Mouse (Mus musculus) embryonic facial prominence, embryonic 15.5 days (tissue): Measurements from ENCODE around the gene Mlkl. TPM values are rescaled to one million over a fixed set of nuclear protein-coding genes. Genes with fewer than 3 reads are reported as not detected.
A peak's percentile ranks its signal among the peaks of the same experiment; 100 is the strongest.

ENCODE experiments used
- ATAC-seq: fragments of 200-750 bp; cut with Nextera tagmentation; 2 replicates; pipeline ENCODE4 v1.8.0; 2017; ENCODE audit warnings: low read depth, moderate TSS enrichment; ENCODE audit not compliant: insufficient number of reproducible peaks, low FRiP score, low TSS enrichment
- H3K27ac ChIP-seq: fragments of 300-500 bp; sonication (generic); replicated peaks from 2 replicates; pipeline ENCODE4 v1.5.1; 2015; ENCODE audit warnings: mild to moderate bottlenecking, inconsistent platforms
- H3K27me3 ChIP-seq: fragments of 300-500 bp; sonication (generic); 2 replicates; pipeline ENCODE4 v1.6.1; 2015; ENCODE audit warnings: inconsistent platforms
- H3K36me3 ChIP-seq: fragments of 300-500 bp; sonication (generic); 2 replicates; pipeline ENCODE4 v1.6.1; 2015; ENCODE audit warnings: mild to moderate bottlenecking, inconsistent platforms
- H3K4me1 ChIP-seq: fragments of 300-500 bp; sonication (generic); 2 replicates; pipeline ENCODE4 v1.6.1; 2015; ENCODE audit warnings: inconsistent platforms
- H3K4me2 ChIP-seq: fragments of 300-500 bp; sonication (generic); replicated peaks from 2 replicates; pipeline ENCODE4 v1.6.1; 2015; ENCODE audit warnings: mild to moderate bottlenecking, inconsistent platforms
- H3K4me3 ChIP-seq: fragments of 300-500 bp; sonication (generic); replicated peaks from 2 replicates; pipeline ENCODE4 v1.5.1; 2015; ENCODE audit warnings: mild to moderate bottlenecking, inconsistent platforms
- H3K9ac ChIP-seq: fragments of 300-500 bp; sonication (generic); 2 replicates; pipeline ENCODE4 v1.6.1; 2015; ENCODE audit warnings: inconsistent platforms
- H3K9me3 ChIP-seq: fragments of 300-500 bp; sonication (generic); replicated peaks from 2 replicates; pipeline ENCODE4 v1.6.1; 2016; ENCODE audit warnings: inconsistent platforms
- WGBS: fragments of 180-500 bp; shearing (Covaris S2); methylation state at CpG from one replicate; pipeline ENCODE4 v1.1.7; 2015; 5-methylcytosine and 5-hydroxymethylcytosine counted together
- polyA plus RNA-seq: library from polyadenylated mRNA; unstranded; fragments of >200 nt; fragmentation: Nextera tagmentation; extraction: Ambion mirVana; gene quantifications from 2 replicates; pipeline ENCODE4 v1.2.1, GENCODE M21; 2015

The Mlkl gene
- polyA plus RNA-seq: 1.2 and 1.3 TPM in 2 replicates

GRCm38 (mm10) chr8:111337890-111338347, at the start of gene Mlkl:
Gene Mlkl, minus strand, starts transcription at chr8:111338177.
- Histone ChIP-seq H3K27ac (no peak within 1 kb of the TSS), H3K9ac (no peak within 1 kb of the TSS; the same call in 1 of the 2 replicates), H3K4me2 (peak within 1 kb of the TSS; percentile 82), H3K4me3 (peak within 1 kb of the TSS; percentile 45), H3K36me3 (no peaks in the 10 kb centered on the region), H3K4me1 (0 out of 2 replicates have a peak, but pooled peaks cover 5% of the 10 kb centered on the region), H3K9me3 (no peaks in the 10 kb centered on the region), H3K27me3 (peaks cover 19% of the 10 kb centered on the region)
- under 1% methylated on average over 29 of the region's 29 CpGs for WGBS
- ATAC-seq: no peak

- Histone ChIP-seq H3K36me3 (no peaks in the 10 kb centered on the region), H3K27me3 (peaks cover 11% of the 10 kb centered on the region; the same call in 1 of the 2 replicates), H3K4me3 (no peak overlapping the region), H3K27ac (no peak overlapping the region), H3K9me3 (no peaks in the 10 kb centered on the region), H3K4me1 (no peaks in the 10 kb centered on the region), H3K9ac (no peak overlapping the region), H3K4me2 (no peak overlapping the region)
- WGBS: 56% methylated on average over 9 of the region's 9 CpGs
- ATAC-seq: no peak
Measured at GRCm38 (mm10) chr8:111385915-111386314, 47.9 kb upstream of the Mlkl start.

GRCm38 (mm10) chr8:111384628-111385027, 46.7 kb upstream of the Mlkl start:
- Histone ChIP-seq H3K4me1 (no peaks in the 10 kb centered on the region), H3K9ac (no peak overlapping the region), H3K4me2 (no peak overlapping the region), H3K36me3 (no peaks in the 10 kb centered on the region), H3K4me3 (no peak overlapping the region), H3K9me3 (no peaks in the 10 kb centered on the region), H3K27ac (no peak overlapping the region), H3K27me3 (0 out of 2 replicates have a peak, but pooled peaks cover 4% of the 10 kb centered on the region)
- no peak for ATAC-seq
- WGBS: 48% methylated on average over 2 of the region's 2 CpGs

GRCm38 (mm10) chr8:111375192-111375591, 37.2 kb upstream of the Mlkl start:
- no peaks in the 10 kb centered on the region for H3K4me1 ChIP-seq
- H3K36me3 ChIP-seq: no peaks in the 10 kb centered on the region
- H3K27me3 ChIP-seq: no peaks in the 10 kb centered on the region
- WGBS: 29% methylated on average over 6 of the region's 6 CpGs
- H3K4me3 ChIP-seq: no peak overlapping the region
- H3K4me2 ChIP-seq: no peak overlapping the region
- no peaks in the 10 kb centered on the region for H3K9me3 ChIP-seq
- no peak overlapping the region for H3K9ac ChIP-seq
- no peak overlapping the region for H3K27ac ChIP-seq
- peak; percentile 19; the same call in 1 of the 2 replicates for ATAC-seq

- Histone ChIP-seq H3K9ac (no peak overlapping the region), H3K36me3 (no peaks in the 10 kb centered on the region), H3K27me3 (no peaks in the 10 kb centered on the region; the same call in 1 of the 2 replicates), H3K9me3 (no peaks in the 10 kb centered on the region), H3K4me2 (no peak overlapping the region), H3K27ac (no peak overlapping the region), H3K4me1 (peaks cover 5% of the 10 kb centered on the region; the same call in 1 of the 2 replicates), H3K4me3 (no peak overlapping the region)
- 83% methylated on average over 9 of the region's 9 CpGs for WGBS
- no peak for ATAC-seq
Measured at GRCm38 (mm10) chr8:111369711-111370110, 31.7 kb upstream of the Mlkl start.

- H3K4me2 ChIP-seq: peak overlapping the region; percentile 21; the same call in 1 of the 2 replicates
- 84% methylated on average over 8 of the region's 8 CpGs for WGBS
Measured at GRCm38 (mm10) chr8:111367350-111367749, 29.4 kb upstream of the Mlkl start.

GRCm38 (mm10) chr8:111366610-111367234, 28.7 kb upstream of the Mlkl start:
- Histone ChIP-seq H3K27me3 (no peaks in the 10 kb centered on the region; the same call in 1 of the 2 replicates), H3K4me1 (peaks cover 5% of the 10 kb centered on the region; the same call in 1 of the 2 replicates), H3K4me2 (peak overlapping the region; percentile 21; the same call in 1 of the 2 replicates), H3K9ac (no peak overlapping the region), H3K9me3 (no peaks in the 10 kb centered on the region), H3K4me3 (no peak overlapping the region), H3K27ac (no peak overlapping the region), H3K36me3 (no peaks in the 10 kb centered on the region)
- 31% methylated on average over 14 of the region's 14 CpGs for WGBS
- no peak for ATAC-seq

More at GRCm38 (mm10) chr8:111367350-111367749, 29.4 kb upstream of the Mlkl start:
- H3K27ac ChIP-seq: no peak overlapping the region
- peaks cover 5% of the 10 kb centered on the region; the same call in 1 of the 2 replicates for H3K4me1 ChIP-seq
- no peak for ATAC-seq
- no peaks in the 10 kb centered on the region; the same call in 1 of the 2 replicates for H3K27me3 ChIP-seq
- no peaks in the 10 kb centered on the region for H3K9me3 ChIP-seq
- H3K36me3 ChIP-seq: no peaks in the 10 kb centered on the region
- H3K9ac ChIP-seq: no peak overlapping the region
- no peak overlapping the region for H3K4me3 ChIP-seq

- no peak overlapping the region for H3K4me3 ChIP-seq
- WGBS: 64% methylated on average over 5 of the region's 8 CpGs
- H3K36me3 ChIP-seq: no peaks in the 10 kb centered on the region
- H3K9me3 ChIP-seq: no peaks in the 10 kb centered on the region
- no peak overlapping the region for H3K9ac ChIP-seq
- no peak overlapping the region for H3K27ac ChIP-seq
- ATAC-seq: no peak
- no peak overlapping the region for H3K4me2 ChIP-seq
- H3K27me3 ChIP-seq: no peaks in the 10 kb centered on the region; the same call in 1 of the 2 replicates
- peaks cover 5% of the 10 kb centered on the region; the same call in 1 of the 2 replicates for H3K4me1 ChIP-seq
Measured at GRCm38 (mm10) chr8:111363489-111363888, 25.5 kb upstream of the Mlkl start.

GRCm38 (mm10) chr8:111360579-111361209, 22.7 kb upstream of the Mlkl start:
- Histone ChIP-seq H3K27ac (no peak overlapping the region), H3K4me3 (no peak overlapping the region), H3K9me3 (no peaks in the 10 kb centered on the region), H3K4me2 (no peak overlapping the region), H3K27me3 (no peaks in the 10 kb centered on the region), H3K4me1 (no peaks in the 10 kb centered on the region), H3K9ac (no peak overlapping the region), H3K36me3 (no peaks in the 10 kb centered on the region)
- 52% methylated on average over 7 of the region's 7 CpGs for WGBS
- ATAC-seq: no peak

- ATAC-seq: no peak
- H3K4me3 ChIP-seq: no peak overlapping the region
- 68% methylated on average over 5 of the region's 5 CpGs for WGBS
Measured at GRCm38 (mm10) chr8:111359936-111360335, 22.0 kb upstream of the Mlkl start.

GRCm38 (mm10) chr8:111358905-111359304, 20.9 kb upstream of the Mlkl start:
- no peak overlapping the region for H3K4me2 ChIP-seq
- 42% methylated on average over 1 of the region's 1 CpGs for WGBS
- no peak overlapping the region for H3K4me3 ChIP-seq
- no peak overlapping the region for H3K27ac ChIP-seq
- H3K4me1 ChIP-seq: no peaks in the 10 kb centered on the region
- ATAC-seq: no peak
- no peak overlapping the region for H3K9ac ChIP-seq
- H3K27me3 ChIP-seq: no peaks in the 10 kb centered on the region
- H3K36me3 ChIP-seq: no peaks in the 10 kb centered on the region
- H3K9me3 ChIP-seq: no peaks in the 10 kb centered on the region

More at GRCm38 (mm10) chr8:111359936-111360335, 22.0 kb upstream of the Mlkl start:
- Histone ChIP-seq H3K9ac (no peak overlapping the region), H3K27me3 (no peaks in the 10 kb centered on the region), H3K36me3 (no peaks in the 10 kb centered on the region), H3K27ac (no peak overlapping the region), H3K4me2 (no peak overlapping the region), H3K9me3 (no peaks in the 10 kb centered on the region), H3K4me1 (no peaks in the 10 kb centered on the region)
